ENCODE assay signal across 9 mouse cellular contexts in genomic region chr14:25116424-25116823, GRCm38 (mm10).
A peak's percentile ranks its signal among the peaks of the same experiment; 100 is the strongest.
DNase-seq lines count a peak whose midpoint lies in the region; ATAC-seq lines count a peak whose summit lies in the region.
"Had no signal": no experiment of that assay in that cellular context is flagged by ENCODE, and none has a peak within 500 bp of the region (broad histone marks: within the 10 kb centered on the region; RNA-seq: fewer than 3 reads in every experiment).

No protein-coding gene starts in this region.

- no peak overlapping the region for H3K4me2 ChIP-seq in kidney, embryonic 14.5 days (replicated peaks; ENCODE audit: low read depth, low read length)
- H3K4me2 ChIP-seq: neural tube, embryonic 12.5 days had no signal

- peaks cover 11% of the 10 kb centered on the region; the same call in 1 of the 2 replicates for H3K4me1 ChIP-seq in kidney, embryonic 14.5 days (ENCODE audit: control insufficient read depth, insufficient read depth, low read length)

- H3K36me3 ChIP-seq in kidney, embryonic 14.5 days (ENCODE audit: control insufficient read depth, insufficient read depth, low read length) = no peaks in the 10 kb centered on the region
- H3K36me3 ChIP-seq: neural tube, embryonic 12.5 days had no signal

- 50% methylated on average over 4 of the region's 4 CpGs for WGBS in kidney, embryonic 14.5 days

- intact Hi-C loops in left cerebral cortex, postnatal 4 days (cut with DNase I) = loop anchor here (10.0 kb wide), 2 partner anchors 338 to 448 kb away; partner anchors contain the start of gene Zmiz1

- no peaks in the 10 kb centered on the region for H3K9me3 ChIP-seq in kidney, embryonic 14.5 days (ENCODE audit: control insufficient read depth, low read length)
- H3K9me3 ChIP-seq: neural tube, embryonic 12.5 days had no signal

- H3K27me3 ChIP-seq in kidney, embryonic 14.5 days (ENCODE audit: control insufficient read depth, insufficient read depth, low read length) = no peaks in the 10 kb centered on the region
- H3K27me3 ChIP-seq: neural tube, embryonic 12.5 days had no signal

- peak; percentile 55 for DNase-seq in kidney, adult 11 months
- peak; percentile 56 for DNase-seq in adrenal gland, adult 8-10 months
- peak; percentile 77 for DNase-seq in embryo, embryonic 10.5 days (ENCODE audit: low spot score)
- peak; percentile 87 for DNase-seq in heart, postnatal 4 days
- peak; percentile 76 for DNase-seq in left cerebral cortex, postnatal 4 days
- peak; percentile 70 for DNase-seq in ovary, postnatal 14 days (ENCODE audit: low spot score)
- DNase-seq in thymus, postnatal 25 days = peak; percentile 82

- no peak for ATAC-seq in kidney, embryonic 14.5 days (ENCODE audit: low FRiP score, low TSS enrichment)

- H3K27ac ChIP-seq in kidney, embryonic 14.5 days (ENCODE audit: low read depth, low read length) = no peak overlapping the region
- H3K27ac ChIP-seq: neural tube, embryonic 12.5 days had no signal

- H3K4me3 ChIP-seq in kidney, embryonic 14.5 days (ENCODE audit: low read length) = no peak overlapping the region
- H3K4me3 ChIP-seq: neural tube, embryonic 12.5 days had no signal

- H3K9ac ChIP-seq in kidney, embryonic 14.5 days (ENCODE audit: low read depth, low read length) = no peak overlapping the region
- H3K9ac ChIP-seq: neural tube, embryonic 12.5 days had no signal
